Mouse (Mus musculus) forebrain, embryonic 12.5 days (tissue): Measurements from ENCODE around the gene Cenpe. TPM values are rescaled to one million over a fixed set of nuclear protein-coding genes. Genes with fewer than 3 reads are reported as not detected.

Source experiments
- ATAC-seq: fragments of 200-750 bp; cut with Nextera tagmentation; 2 replicates; pipeline ENCODE4 v1.8.0; 2017; ENCODE audit warnings: moderate TSS enrichment; ENCODE audit not compliant: low FRiP score
- H3K27ac ChIP-seq: fragments of 300-500 bp; sonication (generic); 2 replicates; pipeline ENCODE4 v1.5.1; 2016; ENCODE audit warnings: mild to moderate bottlenecking
- H3K27me3 ChIP-seq: fragments of 300-500 bp; sonication (generic); 2 replicates; pipeline ENCODE4 v1.6.1; 2016; ENCODE audit warnings: mild to moderate bottlenecking
- H3K36me3 ChIP-seq: fragments of 300-500 bp; sonication (generic); replicated peaks from 2 replicates; pipeline ENCODE4 v1.6.1; 2016; ENCODE audit warnings: mild to moderate bottlenecking
- H3K4me1 ChIP-seq: fragments of 300-500 bp; sonication (generic); 2 replicates; pipeline ENCODE4 v1.6.1; 2016
- H3K4me2 ChIP-seq: fragments of 300-500 bp; sonication (generic); 2 replicates; pipeline ENCODE4 v1.6.1; 2016; ENCODE audit warnings: mild to moderate bottlenecking, moderate library complexity
- H3K4me3 ChIP-seq: fragments of 300-500 bp; sonication (generic); replicated peaks from 2 replicates; pipeline ENCODE4 v1.5.1; 2016; ENCODE audit warnings: mild to moderate bottlenecking
- H3K9ac ChIP-seq: fragments of 300-500 bp; sonication (generic); 2 replicates; pipeline ENCODE4 v1.6.1; 2016; ENCODE audit warnings: mild to moderate bottlenecking
- H3K9me3 ChIP-seq: fragments of 300-500 bp; sonication (generic); 2 replicates; pipeline ENCODE4 v1.6.1; 2016
- WGBS: fragments of 180-500 bp; shearing (Covaris S2); methylation state at CpG from one replicate; pipeline ENCODE4 v1.1.7; 2016; 5-methylcytosine and 5-hydroxymethylcytosine counted together
- polyA plus RNA-seq: library from polyadenylated mRNA; unstranded; fragments of >200 nt; fragmentation: Nextera tagmentation; extraction: Ambion mirVana; gene quantifications from 2 replicates; pipeline ENCODE4 v1.2.1, GENCODE M21; 2016

Gene Cenpe
- polyA plus RNA-seq, 1 experiment from 2014 or later: 43.0 TPM

DNA sequence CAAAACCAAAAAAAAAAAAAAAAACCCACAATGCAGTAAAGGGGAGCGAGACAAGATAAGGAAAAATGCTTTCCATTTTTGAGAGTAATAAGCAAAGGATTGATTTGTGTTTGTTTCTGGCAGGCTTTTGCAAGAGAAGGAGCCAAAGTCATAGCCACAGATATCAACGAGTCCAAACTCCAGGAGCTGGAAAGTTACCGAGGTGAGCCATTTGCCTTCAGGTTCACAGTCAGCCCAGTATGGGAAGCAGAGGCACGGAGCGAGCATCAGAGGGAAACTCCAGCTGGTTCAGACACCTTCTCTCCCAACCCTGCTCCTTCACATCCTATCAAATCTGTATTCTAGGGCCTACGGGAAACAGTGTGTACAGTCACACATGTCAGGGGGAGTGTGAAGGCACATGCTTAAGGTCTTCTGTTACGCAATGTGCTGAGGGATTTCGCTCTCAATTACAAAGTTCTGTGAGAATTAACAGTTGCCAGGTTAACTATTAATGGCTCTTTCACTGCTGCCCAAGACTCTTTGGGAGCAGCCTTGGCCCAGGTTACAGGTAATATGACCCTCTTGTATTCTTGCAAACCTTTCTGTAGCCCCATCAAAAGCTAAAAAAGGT is 75.9 kb downstream of the Cenpe start:
- Histone ChIP-seq H3K4me2 (no peak overlapping the region), H3K36me3 (no peaks in the 10 kb centered on the region), H3K9ac (no peak overlapping the region), H3K4me3 (no peak overlapping the region), H3K27ac (no peak overlapping the region), H3K4me1 (no peaks in the 10 kb centered on the region), H3K9me3 (no peaks in the 10 kb centered on the region), H3K27me3 (no peaks in the 10 kb centered on the region)
- no peak for ATAC-seq
- 87% methylated on average over 8 of the region's 8 CpGs for WGBS

DNA sequence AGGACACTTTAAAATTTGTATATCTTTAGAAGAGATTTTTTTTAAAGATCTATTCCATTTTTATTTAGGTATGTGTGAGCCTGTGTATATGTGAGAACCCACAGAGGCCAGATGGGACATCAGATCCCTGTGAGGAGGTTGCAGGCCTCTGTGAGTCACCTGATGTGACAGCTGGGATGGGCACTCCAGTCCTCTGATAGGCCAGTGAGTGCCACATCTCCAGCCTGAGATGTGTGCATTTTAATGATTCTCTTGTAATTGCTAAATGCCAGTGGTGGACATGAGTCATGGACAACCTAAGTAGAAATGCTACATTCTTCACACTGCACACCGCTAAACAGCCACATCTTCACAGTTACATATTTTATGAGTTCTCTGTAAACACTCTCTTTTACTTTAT is 76.8 kb downstream of the Cenpe start:
- H3K27me3 ChIP-seq: no peaks in the 10 kb centered on the region
- ATAC-seq: no peak
- no peaks in the 10 kb centered on the region for H3K9me3 ChIP-seq
- H3K4me2 ChIP-seq: no peak overlapping the region
- peaks cover 4% of the 10 kb centered on the region; the same call in 1 of the 2 replicates for H3K4me1 ChIP-seq
- 90% methylated on average over 1 of the region's 1 CpGs for WGBS
- no peak overlapping the region for H3K27ac ChIP-seq
- H3K9ac ChIP-seq: no peak overlapping the region
- H3K4me3 ChIP-seq: no peak overlapping the region
- H3K36me3 ChIP-seq: no peaks in the 10 kb centered on the region

DNA sequence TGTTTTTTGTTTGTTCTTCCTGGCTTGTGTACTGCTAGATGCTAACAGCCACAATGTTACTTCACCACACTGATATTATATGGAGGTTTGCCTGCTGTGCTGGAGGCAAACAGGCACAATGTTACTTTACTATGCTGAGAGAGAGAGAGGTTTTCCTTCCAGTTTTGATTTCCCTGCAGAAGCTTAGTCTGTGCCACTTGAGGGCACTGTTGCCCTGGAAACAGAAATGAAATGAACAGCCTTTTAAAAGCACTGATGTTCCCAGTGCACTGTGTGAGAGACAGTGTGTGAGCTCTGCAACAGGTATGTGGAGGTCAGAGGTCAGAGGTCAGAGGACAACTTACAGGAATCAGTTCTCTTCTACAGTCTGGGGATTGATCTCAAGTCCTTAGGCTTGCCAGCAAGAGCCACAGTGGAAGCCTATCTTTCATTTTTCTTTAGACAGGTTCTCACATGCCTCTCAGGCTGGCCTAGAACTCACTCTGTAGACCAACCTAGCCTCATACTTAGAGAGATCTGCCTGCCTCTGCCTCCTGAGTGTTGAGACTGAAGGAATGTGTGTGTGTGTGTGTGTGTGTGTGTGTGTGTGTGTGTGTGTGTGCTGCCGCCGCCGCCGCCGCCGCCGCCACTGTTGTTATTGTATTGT is 78.0 kb downstream of the Cenpe start:
- H3K4me3 ChIP-seq: no peak overlapping the region
- H3K36me3 ChIP-seq: no peaks in the 10 kb centered on the region
- no peak overlapping the region for H3K27ac ChIP-seq
- H3K4me2 ChIP-seq: no peak overlapping the region
- WGBS: 100% methylated on average over 5 of the region's 7 CpGs
- no peaks in the 10 kb centered on the region for H3K27me3 ChIP-seq
- H3K9me3 ChIP-seq: no peaks in the 10 kb centered on the region
- no peak overlapping the region for H3K9ac ChIP-seq
- H3K4me1 ChIP-seq: peaks cover 4% of the 10 kb centered on the region; the same call in 1 of the 2 replicates
- peak; percentile 78 for ATAC-seq

DNA sequence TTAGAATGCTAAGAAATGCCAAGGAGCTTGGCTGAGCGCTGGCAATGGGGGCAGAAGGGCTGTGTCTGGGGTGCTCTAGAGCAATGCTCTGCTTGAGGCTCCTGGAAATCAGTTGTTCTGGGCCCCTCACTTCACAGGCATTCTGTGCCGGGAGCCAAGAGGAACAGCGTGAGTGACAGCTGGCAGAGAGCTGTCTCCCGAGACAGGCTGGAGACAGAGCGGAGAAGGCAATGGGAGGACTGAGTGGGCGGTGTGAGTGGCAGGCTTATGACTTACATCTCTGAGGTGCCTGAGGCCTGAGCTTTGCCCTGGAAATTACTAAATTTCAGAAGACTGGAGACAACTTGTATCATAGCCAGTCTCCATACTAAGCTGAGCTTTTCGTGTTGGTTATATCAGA is 81.4 kb downstream of the Cenpe start:
- Histone ChIP-seq H3K27me3 (no peaks in the 10 kb centered on the region), H3K9ac (no peak overlapping the region), H3K4me2 (no peak overlapping the region), H3K36me3 (no peaks in the 10 kb centered on the region), H3K4me3 (no peak overlapping the region), H3K4me1 (peaks cover 4% of the 10 kb centered on the region; the same call in 1 of the 2 replicates), H3K27ac (no peak overlapping the region), H3K9me3 (no peaks in the 10 kb centered on the region)
- no peak for ATAC-seq
- WGBS: 53% methylated on average over 7 of the region's 7 CpGs

DNA sequence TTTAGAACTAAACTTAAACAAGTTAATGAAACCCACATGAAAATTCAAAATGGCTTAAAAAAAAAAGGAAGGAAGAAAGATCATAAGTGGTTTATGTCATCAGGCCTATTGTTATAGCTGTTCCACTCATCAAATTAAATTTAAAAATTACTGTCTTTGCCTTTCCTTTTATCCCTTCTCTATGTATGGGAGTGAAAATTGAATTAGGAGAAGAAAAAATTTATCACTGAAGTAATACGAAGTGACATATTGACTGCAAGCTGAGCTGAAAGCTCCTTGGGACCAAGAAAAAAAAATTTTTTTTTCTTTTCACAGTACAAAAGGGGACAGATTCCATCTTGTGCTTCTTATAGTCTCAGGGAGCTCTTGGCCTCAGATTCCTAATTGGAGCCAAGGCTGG is 83.2 kb downstream of the Cenpe start:
- no peaks in the 10 kb centered on the region for H3K36me3 ChIP-seq

DNA sequence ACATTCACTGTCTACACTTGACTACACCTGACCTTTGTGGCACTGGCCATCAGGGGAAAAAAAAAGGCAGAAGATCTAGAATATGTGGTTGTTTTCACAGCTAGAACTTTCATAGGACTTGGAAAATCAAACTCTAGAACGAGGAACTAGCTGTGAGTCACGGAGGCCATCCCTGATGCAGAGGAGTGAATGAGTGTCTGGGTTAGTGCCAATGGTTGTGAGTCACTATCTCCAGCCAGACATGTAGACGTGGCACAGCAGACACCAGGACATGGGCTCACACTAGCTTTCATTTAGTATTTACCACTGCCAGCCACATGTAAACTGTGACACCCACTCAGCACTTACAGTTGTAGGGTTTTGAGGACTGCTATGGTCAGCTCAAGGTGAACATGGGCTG is 86.2 kb downstream of the Cenpe start:
- Histone ChIP-seq H3K27ac (no peak overlapping the region), H3K4me2 (no peak overlapping the region), H3K36me3 (no peaks in the 10 kb centered on the region), H3K27me3 (no peaks in the 10 kb centered on the region), H3K4me3 (no peak overlapping the region), H3K9ac (no peak overlapping the region), H3K9me3 (no peaks in the 10 kb centered on the region), H3K4me1 (peaks cover 10% of the 10 kb centered on the region)
- ATAC-seq: no peak
- WGBS: 86% methylated on average over 3 of the region's 3 CpGs

More for the DNA sequence above, 83.2 kb downstream of the Cenpe start:
- no peak for ATAC-seq
- Histone ChIP-seq H3K4me1 (peaks cover 4% of the 10 kb centered on the region; the same call in 1 of the 2 replicates), H3K27ac (no peak overlapping the region), H3K4me2 (no peak overlapping the region), H3K4me3 (no peak overlapping the region), H3K9me3 (no peaks in the 10 kb centered on the region), H3K27me3 (no peaks in the 10 kb centered on the region), H3K9ac (no peak overlapping the region)
- 88% methylated on average over 1 of the region's 1 CpGs for WGBS

DNA sequence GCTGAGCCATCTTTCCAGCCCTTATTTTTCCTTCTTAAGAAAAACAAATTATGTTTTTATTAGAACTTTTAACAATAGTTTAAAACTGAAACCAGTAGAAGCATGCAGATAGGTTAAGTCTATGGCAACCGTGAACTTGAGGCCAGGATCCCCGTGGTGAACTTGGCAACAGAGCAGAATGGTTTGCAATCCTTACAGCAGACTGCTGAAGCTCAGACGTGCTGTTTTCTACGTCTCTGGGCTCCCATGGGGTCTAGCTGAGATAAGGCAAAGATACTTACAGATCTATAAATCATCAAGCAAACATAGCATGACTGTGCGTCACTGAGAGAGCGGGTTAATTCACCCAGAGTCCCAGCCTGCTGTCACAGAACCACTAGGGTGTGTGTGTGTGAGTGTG is 87.7 kb downstream of the Cenpe start:
- Histone ChIP-seq H3K9me3 (no peaks in the 10 kb centered on the region), H3K4me2 (no peak overlapping the region), H3K36me3 (no peaks in the 10 kb centered on the region), H3K4me1 (peaks cover 18% of the 10 kb centered on the region), H3K27me3 (no peaks in the 10 kb centered on the region), H3K4me3 (no peak overlapping the region), H3K27ac (no peak overlapping the region), H3K9ac (no peak overlapping the region)
- WGBS: 80% methylated on average over 6 of the region's 6 CpGs
- no peak for ATAC-seq

DNA sequence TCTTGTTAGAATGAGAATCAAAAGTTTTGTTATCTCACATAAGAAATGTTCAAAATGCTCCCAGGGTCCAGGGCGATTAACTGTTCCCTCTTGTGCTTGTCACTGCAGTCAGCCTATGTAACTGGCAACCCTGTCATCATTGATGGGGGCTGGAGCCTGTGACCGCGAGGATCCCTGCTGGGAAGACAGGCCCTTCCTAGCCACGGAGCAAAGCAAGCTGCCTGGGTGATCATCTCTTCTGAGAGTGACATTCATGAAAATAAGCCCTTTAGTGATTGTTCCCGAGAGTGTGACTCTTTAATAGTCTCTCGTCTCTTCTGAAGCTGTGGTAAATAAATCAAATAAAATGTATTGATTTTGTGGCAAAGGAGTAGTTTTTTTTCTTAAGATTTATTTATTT is 91.7 kb downstream of the Cenpe start:
- no peak overlapping the region for H3K27ac ChIP-seq
- peaks cover 32% of the 10 kb centered on the region for H3K4me1 ChIP-seq
- ATAC-seq: no peak; the same call in 1 of the 2 replicates
- no peak overlapping the region for H3K4me2 ChIP-seq
- WGBS: 6% methylated on average over 6 of the region's 6 CpGs
- 0 out of 2 replicates have a peak, but pooled peaks cover 4% of the 10 kb centered on the region for H3K27me3 ChIP-seq
- H3K9me3 ChIP-seq: no peaks in the 10 kb centered on the region
- H3K9ac ChIP-seq: no peak overlapping the region
- no peaks in the 10 kb centered on the region for H3K36me3 ChIP-seq
- no peak overlapping the region for H3K4me3 ChIP-seq

DNA sequence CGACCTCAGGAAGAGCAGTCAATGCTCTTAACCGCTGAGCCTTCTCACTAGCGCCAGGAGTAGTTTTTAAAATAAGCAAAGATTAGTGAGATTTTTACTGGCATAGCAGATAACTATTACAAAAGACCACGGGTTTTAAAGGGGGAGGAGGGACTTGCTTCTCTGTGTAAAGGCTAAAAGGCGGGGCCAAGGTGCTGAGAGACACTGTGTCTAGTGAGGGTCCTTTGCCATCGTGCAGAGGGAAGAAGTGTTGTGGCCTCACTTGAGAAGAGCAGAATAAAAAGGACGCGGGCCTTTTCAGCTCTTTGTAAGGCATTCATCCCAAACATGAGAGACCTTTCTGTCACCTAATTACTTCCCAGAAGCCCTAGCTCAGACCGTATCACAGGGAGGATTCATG is 92.2 kb downstream of the Cenpe start:
- 5% methylated on average over 9 of the region's 9 CpGs for WGBS
- H3K4me1 ChIP-seq: peaks cover 32% of the 10 kb centered on the region
- H3K36me3 ChIP-seq: no peaks in the 10 kb centered on the region
- H3K27ac ChIP-seq: 0 out of 2 replicates have a peak overlapping the region, but pooled peaks have one; percentile 46
- no peak overlapping the region for H3K4me3 ChIP-seq
- H3K9ac ChIP-seq: no peak overlapping the region
- H3K9me3 ChIP-seq: no peaks in the 10 kb centered on the region
- peak; percentile 43; the same call in 1 of the 2 replicates for ATAC-seq
- no peak overlapping the region for H3K4me2 ChIP-seq
- 0 out of 2 replicates have a peak, but pooled peaks cover 4% of the 10 kb centered on the region for H3K27me3 ChIP-seq

DNA sequence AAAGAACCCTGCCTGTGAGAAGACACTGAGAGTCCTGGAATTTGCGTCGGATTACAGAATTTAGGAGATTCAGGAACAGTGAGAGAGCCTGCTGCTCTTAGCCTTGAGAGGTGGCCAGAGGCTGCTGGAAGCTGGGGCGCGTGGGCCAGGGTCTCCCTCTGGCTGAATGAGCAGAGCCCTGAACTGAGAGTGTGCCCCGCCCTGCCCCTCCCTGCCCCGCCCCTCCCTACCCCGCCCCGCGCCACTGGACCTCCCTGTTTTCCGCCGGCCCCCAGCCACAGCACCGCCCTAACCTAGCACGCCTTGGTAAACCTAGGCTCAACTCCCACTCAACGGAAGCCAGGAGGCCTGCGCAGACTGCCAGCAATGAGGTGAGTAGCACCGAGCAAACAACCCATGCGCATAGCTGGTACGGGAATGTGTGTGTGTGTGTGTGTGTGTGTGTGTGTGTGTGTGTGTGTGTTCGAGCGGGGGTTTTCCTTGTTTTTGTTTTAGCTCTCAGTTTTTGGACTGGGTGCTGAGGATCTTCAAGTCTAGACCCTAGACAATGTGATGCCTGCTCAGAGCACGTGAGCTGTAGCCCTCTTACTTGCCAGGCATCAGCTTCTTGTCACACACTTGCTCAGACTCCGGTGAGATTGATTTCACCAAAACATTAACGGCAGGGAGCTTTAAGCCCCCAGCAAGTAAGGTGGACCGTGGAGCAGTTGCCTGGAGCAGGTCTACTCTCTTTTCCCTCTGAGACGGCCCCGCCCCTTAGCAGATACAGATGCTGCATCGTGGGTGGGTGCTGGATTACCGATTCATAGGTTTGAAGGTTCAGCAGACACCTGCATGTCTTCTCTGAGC is 95.3 kb downstream of the Cenpe start, which contains the start of gene Slc9b2:
Gene Slc9b2, plus strand, starts transcription at position 290 of the 849 bp plus-strand sequence.
- Histone ChIP-seq H3K27me3 (0 out of 2 replicates have a peak, but pooled peaks cover 4% of the 10 kb centered on the region), H3K9me3 (no peaks in the 10 kb centered on the region), H3K4me2 (peak within 1 kb of the TSS; percentile 64), H3K9ac (peak within 1 kb of the TSS; percentile 40), H3K4me3 (peak within 1 kb of the TSS; percentile 37), H3K4me1 (peaks cover 32% of the 10 kb centered on the region), H3K27ac (no peak within 1 kb of the TSS), H3K36me3 (no peaks in the 10 kb centered on the region)
- ATAC-seq: peak; percentile 76
- 9% methylated on average over 26 of the region's 28 CpGs for WGBS

DNA sequence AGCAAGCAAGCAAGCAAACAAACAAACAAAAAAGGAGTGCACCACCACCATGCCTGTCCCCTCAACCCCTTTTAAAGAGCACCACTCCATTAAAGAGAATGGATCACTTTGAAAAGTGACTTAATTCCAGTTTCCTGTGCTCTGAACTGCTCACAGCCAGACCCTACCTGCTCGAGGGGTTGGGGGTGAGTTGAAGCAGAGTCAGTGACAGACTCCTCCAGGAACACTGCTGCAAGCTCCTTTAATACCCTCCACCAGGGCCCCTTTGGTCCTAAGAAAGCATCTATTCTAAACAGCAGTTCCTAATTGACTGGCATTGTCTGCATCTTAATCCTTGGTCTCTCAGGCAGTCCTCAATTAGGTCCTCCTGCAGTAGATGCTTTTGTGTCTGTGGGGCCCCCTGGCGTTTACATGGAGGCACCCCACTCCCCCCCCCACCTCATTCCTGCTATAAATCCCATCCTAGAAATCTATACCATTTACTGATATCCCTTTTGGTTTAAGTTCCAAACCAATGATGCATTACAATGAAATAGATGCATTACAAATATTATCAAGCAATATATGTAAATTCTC is 100.7 kb downstream of the Cenpe start:
- 5% methylated on average over 2 of the region's 2 CpGs for WGBS
- Histone ChIP-seq H3K27me3 (no peaks in the 10 kb centered on the region), H3K9ac (no peak overlapping the region), H3K9me3 (no peaks in the 10 kb centered on the region), H3K4me3 (no peak overlapping the region), H3K4me2 (0 out of 2 replicates have a peak overlapping the region, but pooled peaks have one; percentile 10), H3K4me1 (peaks cover 9% of the 10 kb centered on the region), H3K36me3 (no peaks in the 10 kb centered on the region), H3K27ac (0 out of 2 replicates have a peak overlapping the region, but pooled peaks have one; percentile 19)
- peak; percentile 64; the same call in 1 of the 2 replicates for ATAC-seq

DNA sequence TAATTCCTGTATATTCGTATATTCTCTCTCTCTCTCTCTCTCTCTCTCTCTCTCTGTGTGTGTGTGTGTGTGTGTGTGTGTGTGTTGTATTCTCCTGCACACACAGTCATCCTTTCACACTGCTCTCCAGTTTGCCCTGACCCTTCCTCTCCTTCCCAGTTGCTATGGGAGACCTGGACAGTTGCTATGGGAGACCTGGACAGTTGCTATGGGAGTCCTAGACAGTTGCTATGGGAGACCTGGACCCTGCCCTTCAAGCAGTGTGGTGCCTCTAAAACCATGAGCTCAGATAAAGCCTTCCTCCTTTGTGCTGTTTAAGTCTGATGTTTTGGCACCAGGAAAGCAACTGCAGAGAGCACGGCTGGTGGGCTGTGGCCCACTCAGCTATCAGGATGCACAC is 101.4 kb downstream of the Cenpe start:
- no peaks in the 10 kb centered on the region for H3K27me3 ChIP-seq
- no peak overlapping the region for H3K27ac ChIP-seq
- H3K9ac ChIP-seq: no peak overlapping the region
- no peak overlapping the region for H3K4me2 ChIP-seq
- peaks cover 9% of the 10 kb centered on the region for H3K4me1 ChIP-seq
- H3K9me3 ChIP-seq: no peaks in the 10 kb centered on the region
- WGBS: 39% methylated on average over 2 of the region's 2 CpGs
- no peaks in the 10 kb centered on the region for H3K36me3 ChIP-seq
- peak; percentile 73; the same call in 1 of the 2 replicates for ATAC-seq
- no peak overlapping the region for H3K4me3 ChIP-seq
